Mouse (Mus musculus) liver, embryonic 11.5 days (tissue): ENCODE measurements around the gene Rasl12. TPM values are rescaled to one million over a fixed set of nuclear protein-coding genes. Genes with fewer than 3 reads are reported as not detected.

ENCODE experiments used
- ATAC-seq: fragments of 200-750 bp; cut with Nextera tagmentation; replicated peaks from 2 replicates; pipeline ENCODE4 v1.8.0; 2017; ENCODE audit warnings: moderate number of reproducible peaks, mild to moderate bottlenecking, moderate TSS enrichment, moderate library complexity; ENCODE audit not compliant: low FRiP score
- DNase-seq: peaks from one replicate; pipeline ENCODE4 v3.0.0-alpha.2; 2017; ENCODE audit warnings: low spot score
- H3K27ac ChIP-seq: fragments of 300-500 bp; sonication (generic); 2 replicates; pipeline ENCODE4 v1.5.1; 2014; ENCODE audit warnings: mild to moderate bottlenecking, low read depth, low read length, control low read depth
- H3K27me3 ChIP-seq: fragments of 300-500 bp; sonication (generic); replicated peaks from 2 replicates; pipeline ENCODE4 v1.6.1; 2014; ENCODE audit warnings: low read length, mixed read lengths; ENCODE audit not compliant: control insufficient read depth, insufficient read depth
- H3K36me3 ChIP-seq: fragments of 300-500 bp; sonication (generic); 2 replicates; pipeline ENCODE4 v1.6.1; 2014; ENCODE audit warnings: mild to moderate bottlenecking, low read length, moderate library complexity, mixed read lengths; ENCODE audit not compliant: control insufficient read depth, insufficient read depth
- H3K4me1 ChIP-seq: fragments of 300-500 bp; sonication (generic); replicated peaks from 2 replicates; pipeline ENCODE4 v1.6.1; 2014; ENCODE audit warnings: low read length, mixed read lengths; ENCODE audit not compliant: control insufficient read depth, insufficient read depth
- H3K4me2 ChIP-seq: fragments of 300-500 bp; sonication (generic); 2 replicates; pipeline ENCODE4 v1.6.1; 2014; ENCODE audit warnings: mild to moderate bottlenecking, control low read depth, moderate library complexity
- H3K4me3 ChIP-seq: fragments of 300-500 bp; sonication (generic); 2 replicates; pipeline ENCODE4 v1.5.1; 2014; ENCODE audit warnings: low read depth, low read length, control low read depth
- H3K9ac ChIP-seq: fragments of 300-500 bp; sonication (generic); 2 replicates; pipeline ENCODE4 v1.6.1; 2014; ENCODE audit warnings: low read depth, low read length, control low read depth
- H3K9me3 ChIP-seq: fragments of 300-500 bp; sonication (generic); 2 replicates; pipeline ENCODE4 v1.6.1; 2016; ENCODE audit warnings: low read length, inconsistent platforms, mixed read lengths; ENCODE audit not compliant: control insufficient read depth
- WGBS: fragments of 180-500 bp; shearing (Covaris S2); extraction: QIAGEN DNeasy Blood & Tissue Kit; methylation state at CpG from one replicate; pipeline ENCODE4 v1.1.7; 2014; 5-methylcytosine and 5-hydroxymethylcytosine counted together
- polyA plus RNA-seq: library from polyadenylated mRNA; unstranded; fragments of >200 nt; fragmentation: Nextera tagmentation; extraction: Ambion mirVana; gene quantifications from 2 replicates; pipeline ENCODE4 v1.2.1, GENCODE M21; 2014

The Rasl12 gene
- polyA plus RNA-seq, 1 experiment from 2014 or later = 1.4 TPM

DNA sequence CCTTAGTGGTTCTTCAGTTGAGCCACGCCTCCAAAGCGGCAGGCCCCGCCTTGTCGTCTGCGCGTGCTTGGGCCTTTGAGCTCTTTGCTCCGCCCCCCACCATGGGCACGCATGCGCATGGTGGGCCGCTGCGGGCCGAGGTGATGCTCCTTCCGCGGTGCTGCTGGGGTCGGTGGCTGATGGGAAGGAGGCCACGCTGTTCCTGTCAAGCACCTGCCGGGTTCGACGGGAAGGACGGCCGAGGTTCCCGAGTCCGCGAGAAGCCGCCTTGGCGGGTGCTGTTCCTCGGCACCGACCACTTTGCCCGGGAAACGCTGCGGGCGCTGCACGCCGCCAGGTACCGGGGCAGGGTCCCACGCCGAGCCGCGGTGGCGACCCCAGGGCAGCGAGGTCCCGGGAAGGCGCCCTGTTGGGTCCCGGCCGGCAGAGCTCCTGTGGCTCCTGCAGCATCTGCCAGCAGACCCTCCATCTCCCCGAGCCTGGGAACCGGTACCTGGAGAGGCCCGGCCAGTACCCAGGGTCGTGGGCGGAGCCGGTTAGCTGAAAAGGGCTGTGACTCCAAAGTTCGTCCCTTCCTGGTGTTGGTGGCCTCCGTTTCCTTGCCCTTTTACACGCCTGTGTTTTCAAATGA, 37.5 kb downstream of the Rasl12 start, which contains the start of gene Mtfmt:
Gene Mtfmt (plus strand): TSS at position 112 of the 631 bp plus-strand sequence.
- H3K9ac ChIP-seq = peak within 1 kb of the TSS; percentile 81
- H3K36me3 ChIP-seq = peaks cover 2% of the 10 kb centered on the region; the same call in 1 of the 2 replicates
- H3K4me1 ChIP-seq = no peaks in the 10 kb centered on the region
- H3K4me3 ChIP-seq = peak within 1 kb of the TSS; percentile 95
- WGBS = under 1% methylated on average over 54 of the region's 54 CpGs
- H3K4me2 ChIP-seq = peak within 1 kb of the TSS; percentile 71
- ATAC-seq (peak; percentile 89), DNase-seq (peak; percentile 92)
- no peaks in the 10 kb centered on the region for H3K27me3 ChIP-seq
- H3K9me3 ChIP-seq = no peaks in the 10 kb centered on the region
- no peak within 1 kb of the TSS for H3K27ac ChIP-seq

DNA sequence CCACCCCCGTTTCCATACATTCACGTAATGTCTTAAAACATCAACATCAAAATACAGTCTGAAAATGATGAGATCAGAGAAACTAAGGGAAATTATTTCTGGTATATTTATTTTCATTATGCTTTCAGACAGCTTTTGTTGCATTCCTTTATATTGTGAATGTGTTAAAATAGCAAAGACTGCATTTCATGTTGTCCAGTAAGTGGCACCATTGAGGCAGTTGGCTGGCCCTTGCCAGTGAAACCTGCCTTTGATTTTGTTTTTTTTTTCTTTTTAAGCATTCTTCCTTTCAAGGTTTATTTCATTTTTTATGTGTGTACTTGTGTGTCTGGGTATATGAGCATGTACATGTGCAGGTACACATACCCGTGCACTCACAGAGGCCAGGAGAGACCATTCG, 46.4 kb downstream of the Rasl12 start:
- ATAC-seq (no peak), DNase-seq (no peak)
- Histone ChIP-seq H3K9ac (no peak overlapping the region), H3K9me3 (no peaks in the 10 kb centered on the region), H3K4me2 (no peak overlapping the region), H3K27me3 (no peaks in the 10 kb centered on the region), H3K4me1 (no peaks in the 10 kb centered on the region), H3K27ac (no peak overlapping the region), H3K36me3 (peaks cover 33% of the 10 kb centered on the region), H3K4me3 (no peak overlapping the region)
- 96% methylated on average over 4 of the region's 4 CpGs for WGBS

GRCm38 (mm10) chr9:65447951-65448350, 49.6 kb downstream of the Rasl12 start:
- Histone ChIP-seq H3K9me3 (no peaks in the 10 kb centered on the region), H3K27ac (no peak overlapping the region), H3K9ac (no peak overlapping the region), H3K4me3 (no peak overlapping the region), H3K4me2 (no peak overlapping the region), H3K4me1 (no peaks in the 10 kb centered on the region), H3K27me3 (no peaks in the 10 kb centered on the region), H3K36me3 (peaks cover 26% of the 10 kb centered on the region)
- ATAC-seq (no peak), DNase-seq (no peak)
- 86% methylated on average over 6 of the region's 6 CpGs for WGBS

- ATAC-seq (no peak), DNase-seq (no peak)
- Histone ChIP-seq H3K27me3 (no peaks in the 10 kb centered on the region), H3K4me1 (peaks cover 13% of the 10 kb centered on the region), H3K4me3 (no peak overlapping the region), H3K9ac (no peak overlapping the region), H3K36me3 (no peaks in the 10 kb centered on the region), H3K4me2 (no peak overlapping the region), H3K9me3 (no peaks in the 10 kb centered on the region), H3K27ac (no peak overlapping the region)
- WGBS = 84% methylated on average over 2 of the region's 2 CpGs
Observed at GRCm38 (mm10) chr9:65458975-65459374, 60.7 kb downstream of the Rasl12 start.

- H3K27ac ChIP-seq = no peak overlapping the region
- no peak overlapping the region for H3K9ac ChIP-seq
- peak overlapping the region; percentile 81 for H3K4me2 ChIP-seq
Observed at GRCm38 (mm10) chr9:65460198-65460597, 61.9 kb downstream of the Rasl12 start.

GRCm38 (mm10) chr9:65460732-65461442, 62.6 kb downstream of the Rasl12 start, which contains the start of gene Spg21:
Spg21 (plus strand) TSS chr9:65460947.
- Histone ChIP-seq H3K4me3 (peak within 1 kb of the TSS; percentile 81), H3K27ac (peak within 1 kb of the TSS; percentile 78; the same call in 1 of the 2 replicates), H3K36me3 (peaks cover 4% of the 10 kb centered on the region), H3K27me3 (no peaks in the 10 kb centered on the region), H3K9ac (peak within 1 kb of the TSS; percentile 77), H3K9me3 (no peaks in the 10 kb centered on the region), H3K4me1 (peaks cover 13% of the 10 kb centered on the region), H3K4me2 (peak within 1 kb of the TSS; percentile 81)
- ATAC-seq (peak; percentile 92), DNase-seq (peak; percentile 97)
- under 1% methylated on average over 53 of the region's 53 CpGs for WGBS

More at GRCm38 (mm10) chr9:65460198-65460597, 61.9 kb downstream of the Rasl12 start:
- no peak for DNase-seq
- Histone ChIP-seq H3K4me3 (peak overlapping the region; percentile 81; the same call in 1 of the 2 replicates), H3K9me3 (no peaks in the 10 kb centered on the region), H3K27me3 (no peaks in the 10 kb centered on the region), H3K4me1 (peaks cover 13% of the 10 kb centered on the region), H3K36me3 (no peaks in the 10 kb centered on the region)
- no peak for ATAC-seq
- WGBS = 59% methylated on average over 3 of the region's 3 CpGs

GRCm38 (mm10) chr9:65462544-65462943, 64.2 kb downstream of the Rasl12 start:
- no peak overlapping the region; the same call in 1 of the 2 replicates for H3K4me2 ChIP-seq
- peaks cover 6% of the 10 kb centered on the region for H3K36me3 ChIP-seq
- no peaks in the 10 kb centered on the region for H3K27me3 ChIP-seq
- DNase-seq (no peak), ATAC-seq (no peak)
- no peaks in the 10 kb centered on the region for H3K9me3 ChIP-seq
- no peak overlapping the region for H3K9ac ChIP-seq
- no peak overlapping the region for H3K27ac ChIP-seq
- H3K4me3 ChIP-seq = no peak overlapping the region
- WGBS = 90% methylated on average over 5 of the region's 5 CpGs
- peaks cover 13% of the 10 kb centered on the region for H3K4me1 ChIP-seq

DNA sequence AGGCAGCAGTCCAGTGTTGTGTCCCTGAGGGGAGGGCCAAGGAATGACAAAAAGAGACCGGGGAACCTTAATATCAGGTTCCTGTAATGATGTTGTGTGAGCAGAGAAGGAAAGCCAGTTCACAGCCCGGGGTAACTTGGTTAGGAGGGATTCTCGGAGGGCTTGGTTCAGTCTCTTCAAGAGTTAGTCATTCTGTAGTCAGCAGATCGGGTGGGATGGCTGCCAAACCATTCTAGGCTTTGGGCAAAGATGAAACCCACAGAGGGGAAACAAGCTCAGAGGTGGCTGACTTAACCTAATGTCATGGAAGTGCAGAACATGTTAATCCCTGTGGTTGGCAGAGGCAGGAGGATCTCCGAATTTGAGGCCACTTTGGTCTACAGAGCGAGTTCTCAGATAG, 65.9 kb downstream of the Rasl12 start:
- H3K27ac ChIP-seq = no peak overlapping the region
- peaks cover 6% of the 10 kb centered on the region for H3K36me3 ChIP-seq
- no peak for DNase-seq
- peaks cover 13% of the 10 kb centered on the region for H3K4me1 ChIP-seq
- 89% methylated on average over 6 of the region's 6 CpGs for WGBS
- no peak overlapping the region for H3K4me2 ChIP-seq
- H3K9ac ChIP-seq = no peak overlapping the region
- ATAC-seq = no peak
- no peaks in the 10 kb centered on the region for H3K27me3 ChIP-seq
- no peaks in the 10 kb centered on the region for H3K9me3 ChIP-seq
- H3K4me3 ChIP-seq = no peak overlapping the region
